Mouse (Mus musculus): Measurements from ENCODE around the gene Slc35a3.

DNA sequence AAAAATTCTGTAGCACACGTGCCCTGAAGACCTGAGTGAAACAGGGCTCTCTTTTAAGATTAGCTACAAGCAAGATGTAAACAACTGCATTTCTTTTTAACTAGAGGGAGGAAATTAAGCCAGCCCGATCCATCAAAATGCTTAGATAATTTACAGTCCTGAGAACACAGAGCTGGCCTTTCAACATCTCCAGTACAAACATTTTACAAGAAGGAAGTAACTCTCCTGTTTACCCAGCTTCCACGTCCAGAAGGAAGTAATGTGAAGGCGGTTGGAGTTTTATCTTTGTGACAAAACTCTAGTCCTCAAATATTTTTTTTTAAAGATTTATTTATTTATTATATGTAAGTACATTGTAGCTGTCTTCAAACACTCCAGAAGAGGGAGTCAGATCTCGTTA, 27.5 kb upstream of the Slc35a3 start:
- TF ChIP-seq FLI1 (IDR thresholded peaks at IDR 0.05; ENCODE audit: low read length): no peak
- no peak for TF ChIP-seq GATA1 (IDR thresholded peaks at IDR 0.05; ENCODE audit: borderline replicate concordance, low read length)
